Mouse (Mus musculus) liver, postnatal 0 days (tissue): Measurements from ENCODE around the gene Utrn.

ENCODE experiments used
- CTCF ChIP-seq: sonication (generic); IDR thresholded peaks from 2 replicates; pipeline ENCODE4 v1.5.1; 2016; ENCODE audit warnings: antibody characterized with exemption, low read depth
- EP300 ChIP-seq: IDR thresholded peaks from 2 replicates; pipeline ENCODE4 v1.6.1; 2016; ENCODE audit warnings: antibody characterized with exemption, low read depth, mild to moderate bottlenecking

- TF ChIP-seq EP300 (no peak), CTCF (no peak)
Measured at GRCm38 (mm10) chr10:12850781-12851471, 18.2 kb downstream of the Utrn start.
